Mouse (Mus musculus) layer of hippocampus, adult 11-12 months (tissue): ENCODE data around the gene Plgrkt.

Experiments used
- DNase-seq: peaks from one replicate; pipeline ENCODE4 v3.0.0; 2022; ENCODE audit warnings: low spot score

Plgrkt gene

DNA sequence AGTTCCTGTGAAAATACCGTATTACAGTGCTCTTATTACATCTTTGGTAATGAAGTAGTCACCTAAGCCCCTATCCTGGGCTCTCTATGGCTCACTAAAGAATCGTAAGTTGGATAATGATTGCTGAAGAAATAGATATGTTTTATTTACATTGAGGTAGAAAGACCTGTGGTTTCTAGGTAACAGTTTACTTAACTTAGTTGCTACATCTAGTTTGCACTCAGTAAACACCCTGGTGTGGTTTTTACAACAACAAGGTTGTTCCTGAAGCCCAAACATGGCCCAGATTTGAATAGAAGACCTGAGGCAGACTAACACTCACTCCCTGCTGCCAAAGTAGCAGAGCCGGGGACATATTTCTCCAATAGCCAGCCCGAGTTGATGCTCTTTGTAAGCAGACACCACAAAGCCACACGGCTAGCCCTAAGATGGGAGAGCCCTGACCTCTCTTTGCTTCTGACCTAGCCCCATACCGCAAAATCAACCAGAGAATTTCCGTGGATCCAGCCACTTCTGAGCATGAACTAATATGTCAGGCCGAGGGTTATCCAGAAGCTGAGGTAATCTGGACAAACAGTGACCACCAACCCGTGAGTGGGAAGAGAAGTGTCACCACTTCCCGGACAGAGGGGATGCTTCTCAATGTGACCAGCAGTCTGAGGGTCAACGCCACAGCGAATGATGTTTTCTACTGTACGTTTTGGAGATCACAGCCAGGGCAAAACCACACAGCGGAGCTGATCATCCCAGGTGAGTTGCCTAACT, 12.8 kb upstream of the Plgrkt start:
- DNase-seq = no peak

DNA sequence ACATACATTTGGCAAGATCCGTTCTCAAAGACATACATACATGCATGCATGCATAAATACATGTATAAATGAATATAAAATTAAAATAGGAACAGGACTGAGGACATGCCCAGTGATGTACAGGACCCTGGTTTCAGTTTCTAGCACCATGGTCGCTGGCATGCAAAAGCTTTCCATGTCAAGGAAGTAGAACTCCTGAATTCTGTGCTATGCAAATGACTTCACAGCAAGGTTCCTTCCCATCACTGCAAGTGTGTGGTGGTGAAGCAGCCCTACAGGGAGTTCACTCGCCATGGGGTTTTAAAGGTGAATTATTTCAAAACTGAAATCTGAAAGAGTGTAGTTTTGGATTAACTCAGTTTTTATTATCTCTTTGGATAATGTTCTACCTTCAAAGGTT, 9.2 kb upstream of the Plgrkt start:
- DNase-seq = no peak

DNA sequence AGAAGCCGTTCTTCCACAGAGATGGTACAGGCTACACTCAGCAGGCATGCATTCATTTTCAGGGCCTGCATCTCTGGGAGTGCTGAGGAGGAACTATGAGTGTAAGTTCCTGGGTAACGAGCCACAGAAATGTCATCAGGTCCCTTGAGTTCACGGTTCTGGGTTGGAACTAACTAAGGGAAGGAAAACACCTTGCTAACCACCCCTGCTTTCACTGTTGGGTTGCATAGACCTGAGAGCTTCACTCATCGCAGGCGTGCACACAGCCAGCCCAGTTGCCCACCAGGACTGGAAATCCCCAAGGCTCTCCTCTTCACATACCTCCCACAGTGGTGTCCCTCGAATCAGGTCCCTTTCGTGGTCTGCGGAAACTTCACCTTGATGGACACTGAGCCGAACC, 7.8 kb upstream of the Plgrkt start:
- no peak for DNase-seq

DNA sequence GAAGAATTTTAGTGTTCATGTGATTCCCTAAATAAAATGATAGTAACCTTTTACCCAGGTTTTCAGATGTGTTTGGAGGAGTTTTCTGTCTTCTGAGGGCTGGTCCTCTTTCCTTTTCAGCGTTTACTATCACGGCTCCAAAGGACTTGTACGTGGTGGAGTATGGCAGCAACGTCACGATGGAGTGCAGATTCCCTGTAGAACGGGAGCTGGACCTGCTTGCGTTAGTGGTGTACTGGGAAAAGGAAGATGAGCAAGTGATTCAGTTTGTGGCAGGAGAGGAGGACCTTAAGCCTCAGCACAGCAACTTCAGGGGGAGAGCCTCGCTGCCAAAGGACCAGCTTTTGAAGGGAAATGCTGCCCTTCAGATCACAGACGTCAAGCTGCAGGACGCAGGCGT, 6.2 kb upstream of the Plgrkt start:
- DNase-seq = no peak

DNA sequence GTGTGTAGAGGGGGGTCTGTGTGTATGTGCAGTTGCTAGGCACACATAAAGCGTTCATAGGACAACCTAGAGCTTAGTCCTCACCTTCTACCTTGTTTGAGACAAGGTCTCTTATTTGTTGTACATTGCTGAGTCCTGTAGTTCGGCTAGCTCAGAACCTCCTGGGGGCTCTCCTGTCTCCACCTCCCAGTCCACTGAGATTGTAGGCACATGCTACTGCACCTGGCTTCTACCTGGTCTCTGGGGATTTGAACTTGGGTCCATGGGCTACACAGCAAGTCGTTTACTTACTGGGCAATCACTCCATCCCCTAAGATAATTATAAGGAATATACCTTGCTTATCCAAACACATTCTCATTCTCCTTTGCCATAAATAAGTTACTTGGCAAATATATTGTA, 5.4 kb upstream of the Plgrkt start:
- no peak for DNase-seq

DNA sequence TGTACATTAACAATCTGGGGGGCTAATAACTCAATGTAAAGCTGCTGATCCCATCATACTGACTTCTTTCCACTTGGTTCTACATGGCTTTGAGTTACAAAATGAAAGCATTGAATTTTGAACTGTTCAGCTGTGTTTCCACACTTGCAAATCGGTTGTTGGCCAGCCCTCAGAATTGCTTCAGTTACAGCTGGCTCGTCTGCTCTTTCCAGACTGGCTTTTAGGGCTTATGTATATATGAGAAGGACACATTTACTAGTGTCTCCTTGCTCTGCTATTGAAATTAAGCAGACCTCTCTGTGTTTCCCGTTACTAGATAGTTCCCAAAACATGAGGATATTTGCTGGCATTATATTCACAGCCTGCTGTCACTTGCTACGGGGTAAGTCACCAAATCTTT, 4.9 kb upstream of the Plgrkt start:
- peak; percentile 46 for DNase-seq

DNA sequence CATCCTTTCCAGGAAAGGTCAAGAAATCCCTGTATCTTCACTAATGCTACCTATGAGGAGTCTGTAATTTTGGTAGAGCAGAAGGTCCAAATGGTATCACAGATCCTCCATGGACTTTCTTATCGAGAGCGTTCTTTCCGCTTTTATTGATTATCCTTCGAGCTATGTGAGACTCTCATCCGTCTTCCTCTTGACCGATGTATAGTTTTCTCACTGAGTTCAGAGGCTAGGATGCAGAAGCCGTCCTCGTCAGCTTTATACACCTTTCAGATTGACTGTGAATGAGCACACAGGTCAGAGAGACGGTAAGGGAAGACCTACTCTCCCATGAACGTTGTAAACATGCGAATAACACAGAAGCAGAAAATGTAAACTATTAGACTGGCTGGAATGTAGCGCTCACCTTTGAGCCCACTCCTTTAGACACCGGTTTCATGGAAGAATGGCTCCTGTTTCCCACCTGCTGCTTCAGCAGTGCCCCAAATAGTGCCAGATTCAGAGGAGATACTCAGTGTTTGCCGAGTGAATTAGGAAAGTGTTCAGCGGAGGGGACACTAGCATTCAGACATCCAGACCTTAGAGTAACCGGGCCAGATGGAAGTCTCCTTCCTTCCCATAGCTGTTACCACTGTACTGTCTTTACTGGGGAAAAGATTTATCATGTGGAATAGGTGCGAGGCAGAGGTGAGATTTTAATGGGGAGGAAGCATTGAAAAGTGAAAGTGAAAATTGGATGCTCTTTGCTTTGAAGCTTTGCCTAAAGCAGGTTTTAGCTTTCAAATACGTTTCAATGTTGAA, 4.3 kb upstream of the Plgrkt start:
- DNase-seq = no peak

DNA sequence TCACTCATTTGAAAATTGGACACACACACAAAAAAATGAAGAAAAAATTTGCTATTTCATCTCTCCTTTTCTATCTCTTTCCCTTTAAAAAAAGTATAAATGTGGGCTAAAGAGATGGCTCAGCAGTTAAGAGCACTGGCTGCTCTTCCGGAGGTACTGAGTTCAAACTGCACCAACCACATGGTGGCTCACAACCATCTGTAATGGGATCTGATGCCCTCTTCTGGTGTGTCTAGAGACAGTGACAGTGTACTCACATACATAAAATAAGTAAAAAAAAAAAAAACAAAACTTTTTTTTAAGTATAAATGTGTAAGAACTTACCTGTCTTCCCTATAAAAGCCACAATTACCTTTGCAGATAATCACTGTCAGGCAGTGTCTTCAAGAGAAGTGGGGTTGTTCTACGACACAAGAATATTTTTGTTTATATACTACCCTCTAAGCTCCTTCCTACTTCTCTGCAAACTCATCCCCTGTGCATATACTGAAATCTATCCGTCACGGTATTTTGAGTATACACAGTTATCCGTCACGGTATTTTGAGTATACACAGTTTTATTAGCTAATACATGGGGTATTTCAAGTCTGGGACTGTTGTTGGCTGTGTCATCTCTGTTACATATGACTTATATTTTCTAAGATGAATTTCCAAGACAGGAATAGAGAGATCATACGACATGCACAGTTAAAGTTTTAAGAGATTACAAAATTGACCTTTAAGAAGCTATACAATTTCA, 3.5 kb upstream of the Plgrkt start:
- DNase-seq = no peak

DNA sequence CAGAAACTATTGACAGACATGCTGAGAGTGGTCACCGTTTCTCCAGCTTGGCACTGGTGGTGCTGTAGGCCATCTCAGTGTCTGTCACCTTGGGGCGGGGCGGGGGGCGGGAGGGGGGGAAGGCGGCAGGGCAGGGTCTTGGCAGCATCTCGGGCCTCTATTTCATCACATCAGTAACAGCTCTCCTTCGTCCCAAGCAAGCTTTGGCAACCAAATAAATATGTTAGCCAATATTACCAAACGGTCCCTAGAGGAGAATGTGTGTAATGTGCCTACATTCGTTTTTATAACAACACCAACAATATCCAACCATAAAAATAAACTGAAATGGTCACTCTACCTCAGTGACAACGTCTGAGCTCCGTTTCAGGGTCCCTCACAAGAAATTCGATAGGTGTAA, 2.9 kb upstream of the Plgrkt start:
- DNase-seq = no peak

DNA sequence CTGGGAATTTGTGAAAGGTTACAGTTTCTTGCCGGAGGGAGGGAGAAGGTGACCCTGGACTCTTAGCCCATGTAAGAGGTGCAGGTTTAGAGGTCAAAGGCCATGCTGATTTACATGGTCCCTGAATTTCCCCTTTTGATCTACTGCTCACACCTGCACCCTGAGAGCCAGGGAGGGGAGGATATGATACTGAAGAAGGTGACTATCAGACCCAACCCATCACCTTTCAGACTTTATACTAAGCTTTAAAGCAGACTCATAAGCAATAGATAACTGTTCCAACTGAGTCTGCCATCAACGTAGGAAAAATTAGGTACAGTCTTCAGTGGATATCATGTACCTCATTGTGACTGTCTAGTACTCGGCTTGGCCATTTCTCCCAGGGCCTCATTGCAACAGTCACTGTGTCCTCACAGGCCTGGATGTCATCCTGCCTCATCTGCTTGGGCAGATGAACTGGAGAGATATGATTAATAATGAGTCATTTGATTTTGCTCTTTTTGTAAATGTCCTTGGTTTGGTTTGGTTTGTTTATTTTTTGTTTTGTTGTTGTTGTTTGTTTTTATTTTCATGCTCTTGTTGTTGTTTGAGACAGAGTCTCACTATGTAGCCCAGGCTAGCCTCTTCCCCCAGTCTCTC, 1.6 kb upstream of the Plgrkt start:
- DNase-seq = no peak

DNA sequence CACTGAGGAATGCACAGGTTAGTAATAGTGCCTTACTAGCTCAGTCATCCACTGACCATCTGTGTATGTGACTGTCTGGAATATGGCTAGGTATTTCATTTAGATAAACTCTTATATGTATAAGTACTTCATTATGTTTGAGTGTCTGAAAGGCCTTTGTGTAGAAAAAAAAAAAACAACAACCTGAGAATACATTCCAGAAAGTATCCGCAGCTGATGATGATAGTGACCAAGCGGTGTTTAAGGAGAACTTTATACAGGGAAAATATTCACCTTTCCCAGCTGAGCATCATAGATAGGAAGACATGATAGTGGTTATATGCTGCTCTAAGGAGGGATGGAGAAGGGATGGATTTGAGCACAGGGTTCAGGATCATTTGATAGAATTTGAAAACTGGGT, 851 bp upstream of the Plgrkt start:
- DNase-seq = no peak

DNA sequence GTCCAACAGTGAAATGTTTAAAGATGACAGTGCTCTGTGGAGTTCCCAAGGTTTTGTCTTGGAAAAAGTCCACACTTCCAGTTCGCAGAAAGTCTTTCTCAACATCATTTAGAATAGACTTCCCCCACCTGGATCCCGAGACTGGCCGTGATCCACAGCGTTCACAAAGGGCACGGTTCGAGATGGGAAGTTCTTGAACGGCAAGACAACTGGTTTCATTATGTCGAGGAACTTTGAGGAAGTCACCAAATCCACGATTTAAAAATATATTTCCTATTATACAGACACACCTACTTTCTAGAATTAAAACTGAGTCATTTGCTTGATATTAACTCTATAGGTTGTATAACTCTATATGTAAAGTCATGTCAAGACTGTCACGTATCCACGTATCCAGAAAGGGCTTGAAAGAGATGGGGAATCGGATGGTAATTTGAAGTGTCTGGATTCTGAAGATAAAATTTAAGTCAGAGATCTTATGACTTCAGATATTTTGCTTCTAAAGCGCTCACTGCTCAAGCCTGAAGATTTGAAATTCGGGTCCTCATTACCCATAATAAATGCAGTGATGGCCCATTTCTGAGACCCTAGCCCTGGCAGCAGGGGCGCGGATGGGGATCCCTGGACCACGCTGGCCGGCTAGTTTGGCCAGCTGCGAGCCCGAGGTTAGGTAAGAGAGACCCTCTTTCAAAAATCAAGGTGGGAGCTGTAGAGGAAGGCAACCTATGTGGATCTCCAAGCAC, 793 bp downstream of the Plgrkt start:
- no peak for DNase-seq

DNA sequence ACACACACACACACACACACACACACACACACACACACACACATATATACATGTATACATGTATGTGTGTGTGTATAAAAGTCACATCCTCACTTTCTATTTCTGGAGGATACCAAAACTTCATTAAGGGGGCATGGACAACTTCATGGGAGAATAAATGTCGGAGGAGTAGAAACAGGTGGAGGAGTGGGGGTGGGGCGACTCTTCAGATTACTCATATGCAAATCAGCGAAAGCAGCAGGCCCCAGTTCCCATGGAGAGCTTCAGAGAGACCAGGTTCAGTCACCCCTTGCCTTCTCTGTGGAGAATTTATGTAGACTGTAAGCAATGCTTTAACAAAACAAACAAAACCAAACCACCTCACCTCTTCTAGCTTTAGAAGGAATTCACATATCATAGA, 2.1 kb downstream of the Plgrkt start:
- DNase-seq = no peak

DNA sequence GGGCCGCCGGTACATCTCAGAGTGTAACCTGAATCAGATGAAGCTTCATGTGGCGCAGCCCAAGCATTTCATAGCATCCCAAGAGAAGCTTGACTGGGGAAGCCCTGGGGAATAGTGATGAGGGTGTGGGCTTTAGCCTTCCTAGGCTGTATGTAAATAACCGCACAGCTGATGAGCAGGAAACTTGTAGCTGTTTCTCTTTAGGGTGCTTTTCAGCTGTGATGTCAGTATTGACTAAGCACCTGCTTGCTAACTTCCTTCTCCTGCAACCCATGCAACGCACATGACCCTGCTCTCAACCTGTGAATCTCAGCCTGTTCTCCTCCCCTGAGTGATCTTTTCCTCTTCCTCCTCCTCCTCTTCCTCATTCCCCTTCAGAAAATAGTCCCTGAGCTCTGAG, 3.1 kb downstream of the Plgrkt start:
- no peak for DNase-seq

DNA sequence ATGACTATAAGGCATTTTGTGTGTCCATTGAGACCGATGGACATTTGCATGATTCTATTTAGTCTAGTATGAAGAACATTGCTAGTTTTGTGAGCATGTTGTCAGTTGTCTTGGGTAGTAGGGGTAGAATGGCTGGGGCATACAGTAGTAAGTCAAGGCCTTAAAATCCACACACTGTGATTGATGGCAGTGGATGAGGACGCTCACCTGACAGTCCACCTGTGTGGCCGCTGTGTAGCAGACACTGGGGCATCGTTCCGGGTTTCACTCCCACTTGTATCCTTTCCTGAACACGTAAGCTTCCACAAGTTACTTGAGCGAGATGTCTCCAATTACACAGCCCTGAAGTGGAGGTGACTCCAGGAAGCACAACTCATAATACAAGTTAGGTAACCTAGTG, 3.6 kb downstream of the Plgrkt start:
- DNase-seq = no peak

DNA sequence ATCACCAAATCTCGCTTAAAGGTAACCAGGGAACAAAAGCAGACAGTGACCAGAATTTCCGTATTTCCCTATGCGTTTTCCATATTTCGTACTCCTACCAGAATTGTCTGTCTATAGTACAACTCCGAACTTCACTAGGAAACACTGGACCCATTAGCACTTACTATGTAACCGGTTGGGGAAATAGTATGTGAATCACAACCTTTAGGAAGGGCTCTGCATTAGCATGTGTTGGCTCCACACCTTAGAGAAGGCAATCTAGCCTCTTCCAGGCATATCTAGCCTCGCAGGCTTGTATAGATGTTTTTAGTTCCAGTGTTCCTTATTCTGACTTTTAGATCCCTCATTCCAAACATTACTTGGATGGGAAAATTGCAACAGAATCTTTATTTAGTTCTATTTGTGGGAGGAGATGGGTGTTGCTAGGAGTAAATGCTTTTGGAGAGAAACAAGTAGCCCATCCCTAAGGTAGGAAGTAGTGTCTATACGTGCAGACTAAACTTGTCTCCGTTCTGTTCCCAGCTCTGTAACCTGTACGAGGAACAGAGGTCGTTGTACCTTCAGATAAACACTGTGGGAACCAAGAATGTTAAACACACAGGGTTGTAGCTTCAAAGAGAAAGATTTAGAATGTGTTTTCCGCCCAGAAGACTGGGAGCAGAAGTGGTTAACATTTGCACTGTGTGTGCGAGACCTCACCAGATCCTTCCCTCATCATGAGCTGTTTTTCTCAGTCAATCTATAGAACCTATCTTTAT, 4.8 kb downstream of the Plgrkt start:
- no peak for DNase-seq

DNA sequence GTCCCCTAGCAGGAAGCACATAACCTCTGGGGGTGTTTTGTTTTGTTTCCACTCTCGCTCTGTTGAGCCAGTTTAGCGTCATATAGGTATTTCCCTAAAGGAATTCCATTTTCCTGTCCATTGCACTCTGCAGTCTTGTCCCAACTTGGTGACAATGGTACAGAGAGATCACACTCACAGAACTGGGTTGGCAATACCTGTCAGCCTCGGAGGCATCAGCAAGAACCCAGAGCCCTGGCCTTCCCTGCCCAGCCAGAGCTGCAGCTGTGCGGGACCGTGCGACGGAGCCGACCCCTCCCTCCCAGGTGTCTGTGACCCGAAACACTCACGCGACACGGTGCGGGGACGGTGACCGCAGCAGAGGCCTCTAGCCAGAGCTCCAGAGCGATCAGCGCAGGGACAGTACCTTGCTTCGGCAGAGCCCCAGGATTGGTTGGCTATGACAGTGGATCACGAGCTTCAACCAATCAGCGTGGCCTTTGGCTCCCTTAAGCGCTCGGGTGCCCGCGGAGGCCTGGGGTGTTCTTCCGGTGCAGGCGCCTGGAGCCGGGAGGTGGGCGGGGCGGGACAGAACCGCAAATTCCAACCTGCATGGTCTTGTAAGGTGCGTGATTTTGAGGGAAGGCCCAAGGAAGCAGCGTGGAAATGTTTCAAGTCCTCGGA, 5.6 kb downstream of the Plgrkt start:
- DNase-seq = peak; percentile 92

DNA sequence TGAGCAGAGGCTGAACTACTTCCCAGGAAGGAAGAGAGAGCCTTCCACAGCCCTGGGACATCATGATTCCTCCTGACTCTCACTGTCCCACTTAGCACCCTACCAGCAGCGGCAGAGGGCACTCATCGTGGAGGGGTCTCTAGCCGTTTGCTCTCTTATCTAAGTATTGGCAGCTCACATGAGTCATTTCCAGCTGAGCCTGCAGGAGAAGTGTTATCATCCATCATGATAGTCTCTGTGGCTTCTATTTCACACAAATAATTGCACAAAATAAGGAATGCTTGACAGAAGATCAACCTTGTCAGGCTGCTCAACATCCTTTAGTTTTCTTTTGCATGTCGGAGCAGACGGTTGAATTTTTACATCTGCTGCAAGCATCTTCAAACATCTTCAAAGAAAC, 6.9 kb downstream of the Plgrkt start:
- no peak for DNase-seq

DNA sequence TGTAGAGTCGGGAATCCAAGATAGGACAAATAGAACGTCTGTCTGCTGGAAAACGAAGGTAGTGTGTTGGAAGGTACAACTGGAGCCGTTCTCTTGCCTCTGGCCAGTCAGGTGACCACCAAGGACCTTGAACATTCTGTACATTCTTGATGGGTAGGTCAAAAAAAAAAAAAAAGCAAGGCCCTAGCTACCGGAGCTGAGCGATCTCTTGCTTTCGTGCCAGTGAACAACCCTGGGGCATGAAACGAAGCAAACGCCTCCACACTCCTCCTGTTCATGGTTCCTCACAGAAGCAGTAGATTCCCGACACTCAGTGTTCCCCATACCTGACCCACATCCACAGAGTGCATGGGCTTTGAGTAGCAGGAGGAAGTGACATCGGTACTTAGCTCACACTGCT, 10.9 kb downstream of the Plgrkt start:
- no peak for DNase-seq
